Mouse (Mus musculus) stomach, postnatal 0 days (tissue): Measurements from ENCODE around the gene Calr.

ENCODE experiments used
- CTCF ChIP-seq: IDR thresholded peaks from 2 replicates; pipeline ENCODE4 v1.5.1; 2016; ENCODE audit warnings: antibody characterized with exemption, low read depth, mild to moderate bottlenecking, moderate library complexity
- EP300 ChIP-seq: optimal IDR thresholded peaks from 2 replicates; pipeline ENCODE3; 2016; ENCODE audit warnings: antibody characterized with exemption

DNA sequence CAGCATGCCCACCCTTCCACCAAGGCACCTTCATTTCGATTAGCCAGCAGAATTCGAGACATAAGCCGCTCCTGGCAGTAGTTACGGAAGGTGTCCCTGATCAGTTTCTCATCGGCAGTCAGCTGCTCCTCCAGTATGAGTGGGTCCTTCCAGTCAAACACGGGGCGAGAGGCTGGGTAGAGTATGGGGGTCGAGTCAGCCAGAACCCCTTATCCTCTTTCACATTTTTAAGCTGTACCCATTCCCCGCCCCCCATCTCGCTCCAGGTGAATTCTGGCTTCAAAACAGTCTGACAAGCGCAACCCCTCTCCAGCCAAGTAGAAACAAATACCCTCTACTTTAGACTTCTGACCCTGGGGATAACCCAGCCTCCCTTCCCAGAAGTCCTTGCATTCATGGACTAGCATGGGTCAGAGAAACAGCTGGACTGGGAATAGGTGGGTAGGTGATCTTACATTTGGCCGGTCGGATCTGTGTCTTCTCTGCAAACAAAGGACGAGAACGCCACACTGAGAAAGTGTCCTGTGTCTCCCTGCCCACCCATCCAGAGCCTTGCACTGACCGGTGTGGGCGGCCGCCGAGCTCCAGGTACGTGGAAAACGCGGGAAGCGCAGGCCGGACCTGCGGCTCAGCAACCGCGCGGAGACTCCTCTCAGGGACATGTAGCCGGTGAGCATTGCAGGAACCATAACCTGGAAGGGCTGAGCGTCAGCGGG lies 46.4 kb upstream of the Calr start:
- no peak for TF ChIP-seq CTCF
- TF ChIP-seq EP300 = no peak
